ENCODE assay signal across 8 mouse cellular contexts in the genomic region with DNA sequence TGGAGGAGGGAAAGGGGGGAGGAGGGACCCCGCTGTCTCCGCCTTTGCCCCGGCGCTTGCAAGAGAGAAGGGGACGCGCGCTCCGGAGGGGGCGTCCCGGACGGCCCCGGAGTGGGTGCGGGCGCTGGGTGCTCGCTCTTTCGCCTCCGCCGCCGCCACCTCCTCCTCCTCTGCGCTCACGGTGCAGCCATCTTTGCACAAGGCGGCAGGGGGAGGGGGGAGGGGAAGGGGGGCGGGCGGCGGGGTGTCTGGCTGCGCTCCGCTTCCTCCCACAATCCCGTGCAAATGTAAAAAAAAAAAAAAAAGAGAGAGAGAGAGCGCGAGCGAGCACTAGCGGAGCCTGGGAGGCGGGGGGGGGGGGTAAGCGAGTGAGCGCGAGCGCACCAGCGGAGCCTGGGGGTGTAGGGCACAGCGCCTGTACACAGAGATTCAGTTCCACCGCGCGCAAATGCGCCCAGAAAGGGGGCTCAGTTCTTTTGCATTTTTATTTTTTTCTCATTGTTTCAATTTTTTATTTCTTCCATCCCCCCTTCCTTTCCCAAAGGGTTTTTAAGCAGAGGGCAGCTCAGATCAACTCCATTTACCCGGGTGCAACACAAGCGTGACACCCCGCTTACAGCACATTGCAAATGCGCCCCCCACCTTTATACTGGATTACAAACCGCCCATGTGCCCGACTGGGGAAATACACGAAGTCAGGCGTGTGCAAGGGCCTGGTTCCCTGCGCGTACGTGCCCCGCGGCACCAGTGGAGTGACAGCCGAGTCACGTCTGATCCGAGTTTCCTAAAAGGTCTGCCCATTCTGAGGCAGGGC. TPM values are rescaled to one million over a fixed set of nuclear protein-coding genes. Genes with fewer than 3 reads are reported as not detected.
DNase-seq lines count a peak whose midpoint lies in the region; ATAC-seq and TF ChIP-seq lines count a peak whose summit lies in the region.

No protein-coding gene starts in this region.

- WGBS in embryonic facial prominence, embryonic 10.5 days: under 1% methylated on average over 55 of the region's 59 CpGs
- WGBS in liver, adult 2 months: 1% methylated on average over 52 of the region's 59 CpGs

- peaks cover 10% of the 10 kb centered on the region; the same call in 1 of the 2 replicates for H3K79me2 ChIP-seq in liver, adult 2 months (ENCODE audit: control insufficient read depth, insufficient read depth, low read length)

- no peak for TF ChIP-seq POLR2A in liver, adult 2 months (IDR thresholded peaks at IDR 0.05; ENCODE audit: extremely low read depth, insufficient read depth, low read length)

- peak overlapping the region; percentile 95 for H3K9ac ChIP-seq in liver, adult 2 months (ENCODE audit: low read depth, low read length)

- peaks cover 31% of the 10 kb centered on the region for H3K36me3 ChIP-seq in embryonic facial prominence, embryonic 10.5 days (replicated peaks)
- H3K36me3 ChIP-seq in liver, adult 2 months (ENCODE audit: control insufficient read depth, insufficient read depth, low read length): no peaks in the 10 kb centered on the region

- peaks cover 46% of the 10 kb centered on the region for H3K4me1 ChIP-seq in embryonic facial prominence, embryonic 10.5 days
- peaks cover 10% of the 10 kb centered on the region for H3K4me1 ChIP-seq in liver, adult 2 months (ENCODE audit: control insufficient read depth, insufficient read depth, low read length)

- H3K27me3 ChIP-seq in embryonic facial prominence, embryonic 10.5 days (replicated peaks; ENCODE audit: low read depth, poor library complexity, severe bottlenecking): no peaks in the 10 kb centered on the region
- no peaks in the 10 kb centered on the region for H3K27me3 ChIP-seq in liver, adult 2 months (ENCODE audit: control insufficient read depth, insufficient read depth, low read length)

- no peaks in the 10 kb centered on the region for H3K9me3 ChIP-seq in embryonic facial prominence, embryonic 10.5 days

- TF ChIP-seq CTCF in liver, adult 2 months (IDR thresholded peaks at IDR 0.05; ENCODE audit: low read depth, low read length): no peak

- peak overlapping the region; percentile 97 for H3K4me3 ChIP-seq in embryonic facial prominence, embryonic 10.5 days
- peak overlapping the region; percentile 68 for H3K4me3 ChIP-seq in liver, adult 2 months (ENCODE audit: insufficient read depth, low read depth, low read length)

- peak overlapping the region; percentile 99 for H3K27ac ChIP-seq in embryonic facial prominence, embryonic 10.5 days (replicated peaks)
- H3K27ac ChIP-seq in liver, adult 2 months (replicated peaks; ENCODE audit: insufficient read depth, low read depth, low read length): peak overlapping the region; percentile 84

- DNase-seq in 3134 (ENCODE audit: extremely low read depth, insufficient read length, low spot score): peak; percentile 81
- peak; percentile 91 for DNase-seq in adrenal gland, adult 2 months
- peak; percentile 90 for DNase-seq in embryonic facial prominence, embryonic 10.5 days (ENCODE audit: low spot score)
- peak; percentile 83 for DNase-seq in heart, adult 9 months (ENCODE audit: low spot score in 2 of 2)
- DNase-seq in kidney, adult 9 months: peak; percentile 74
- DNase-seq in liver, adult 2 months (ENCODE audit: extremely low read depth, low read depth, low spot score): peak; percentile 57
- DNase-seq in spleen, postnatal 14 days (ENCODE audit: low spot score in 2 of 2): peak; percentile 48 to 55

- peak; percentile 13; the same call in 1 of the 2 replicates for ATAC-seq in monocyte, adult 5-6 weeks (replicated peaks; ENCODE audit: insufficient number of reproducible peaks, low FRiP score, low TSS enrichment, poor library complexity, severe bottlenecking)

RNA-seq across cellular contexts. Expression of gene Prr12, which starts 0.6 kb away (rescaled TPM):
- 10 to 100 TPM; 40.2 to 49.7 TPM for total RNA-seq in adrenal gland, adult 2 months (2021)
- 17.7 and 21.3 TPM in 2 replicates for polyA plus RNA-seq in adrenal gland, adult 2 months (2012; rRNA removed)
- polyA plus RNA-seq in embryonic facial prominence, embryonic 10.5 days (2016; fragmentation: Nextera tagmentation; extraction: Ambion mirVana): 13.4 and 14.9 TPM in 2 replicates
- total RNA-seq in liver, adult 2 months (2014; rRNA removed): 1.2 and 1.7 TPM in 2 replicates
- polyA plus RNA-seq in liver, adult 2 months (2012; rRNA removed): 2.7 and 3.7 TPM in 2 replicates
- total RNA-seq in monocyte, adult 5-6 weeks (2017): 1.6 to 5.0 TPM (median 2.0 TPM) in 3 replicates

RNA-seq across cellular contexts. Expression of gene Nosip, which starts 8.9 kb away (rescaled TPM):
- 10 to 100 TPM; 40.2 to 58.1 TPM for total RNA-seq in adrenal gland, adult 2 months (2021)
- 89.9 and 97.9 TPM in 2 replicates for polyA plus RNA-seq in adrenal gland, adult 2 months (2012; rRNA removed)
- 70.8 and 74.7 TPM in 2 replicates for polyA plus RNA-seq in embryonic facial prominence, embryonic 10.5 days (2016; fragmentation: Nextera tagmentation; extraction: Ambion mirVana)
- 20.1 and 22.8 TPM in 2 replicates for total RNA-seq in liver, adult 2 months (2014; rRNA removed)
- polyA plus RNA-seq in liver, adult 2 months (2012; rRNA removed): 31.4 and 35.8 TPM in 2 replicates
- 45.8 to 57.3 TPM (median 52.8 TPM) in 3 replicates for total RNA-seq in monocyte, adult 5-6 weeks (2017)

RNA-seq across cellular contexts. Expression of gene Prrg2, which starts 9.2 kb away (rescaled TPM):
- total RNA-seq in adrenal gland, adult 2 months (2021): 10 to 100 TPM; 20.9 to 21.9 TPM
- polyA plus RNA-seq in adrenal gland, adult 2 months (2012; rRNA removed): 70.3 and 85.2 TPM in 2 replicates
- 23.3 and 24.4 TPM in 2 replicates for polyA plus RNA-seq in embryonic facial prominence, embryonic 10.5 days (2016; fragmentation: Nextera tagmentation; extraction: Ambion mirVana)
- total RNA-seq in liver, adult 2 months (2014; rRNA removed): 26.1 and 32.8 TPM in 2 replicates
- polyA plus RNA-seq in liver, adult 2 months (2012; rRNA removed): 74.1 and 83.8 TPM in 2 replicates
- 1.5 to 12.8 TPM (median 3.7 TPM) in 3 replicates for total RNA-seq in monocyte, adult 5-6 weeks (2017)

RNA-seq across cellular contexts. Expression of gene Rras, which starts 35.6 kb away (rescaled TPM):
- total RNA-seq in adrenal gland, adult 2 months (2021): 100 to 1,000 TPM in 1 of 2 experiments, 10 to 100 TPM in 1; 93.7 to 118 TPM
- polyA plus RNA-seq in adrenal gland, adult 2 months (2012; rRNA removed): 161 and 176 TPM in 2 replicates
- 18.8 and 20.3 TPM in 2 replicates for polyA plus RNA-seq in embryonic facial prominence, embryonic 10.5 days (2016; fragmentation: Nextera tagmentation; extraction: Ambion mirVana)
- total RNA-seq in liver, adult 2 months (2014; rRNA removed): 8.9 and 13.9 TPM in 2 replicates
- polyA plus RNA-seq in liver, adult 2 months (2012; rRNA removed): 53.4 and 54.9 TPM in 2 replicates
- total RNA-seq in monocyte, adult 5-6 weeks (2017): 43.0 to 51.7 TPM (median 49.7 TPM) in 3 replicates

RNA-seq across cellular contexts. Expression of gene Scaf1, which starts 37.2 kb away (rescaled TPM):
- total RNA-seq in adrenal gland, adult 2 months (2021): 10 to 100 TPM; 72.0 to 83.7 TPM
- 117 and 121 TPM in 2 replicates for polyA plus RNA-seq in adrenal gland, adult 2 months (2012; rRNA removed)
- polyA plus RNA-seq in embryonic facial prominence, embryonic 10.5 days (2016; fragmentation: Nextera tagmentation; extraction: Ambion mirVana): 46.2 and 47.9 TPM in 2 replicates
- total RNA-seq in liver, adult 2 months (2014; rRNA removed): 4.4 and 9.7 TPM in 2 replicates
- 25.7 and 31.8 TPM in 2 replicates for polyA plus RNA-seq in liver, adult 2 months (2012; rRNA removed)
- total RNA-seq in monocyte, adult 5-6 weeks (2017): 15.3 to 21.1 TPM (median 16.7 TPM) in 3 replicates

Comparison
In these comparisons a context has a peak if more than half of its experiments do, and no peak if none do; other contexts are left out.
1. Peak in every context shown above with its lines: DNase-seq, ATAC-seq, H3K4me3 ChIP-seq and H3K27ac ChIP-seq.